Mouse (Mus musculus): ENCODE data around the gene Prrc2c. TPM values are rescaled to one million over a fixed set of nuclear protein-coding genes. Genes with fewer than 3 reads are reported as not detected.

The Prrc2c gene
- 35.5 and 58.9 TPM in 2 replicates for polyA plus RNA-seq (2012; ENCODE audit: low replicate concordance)

DNA sequence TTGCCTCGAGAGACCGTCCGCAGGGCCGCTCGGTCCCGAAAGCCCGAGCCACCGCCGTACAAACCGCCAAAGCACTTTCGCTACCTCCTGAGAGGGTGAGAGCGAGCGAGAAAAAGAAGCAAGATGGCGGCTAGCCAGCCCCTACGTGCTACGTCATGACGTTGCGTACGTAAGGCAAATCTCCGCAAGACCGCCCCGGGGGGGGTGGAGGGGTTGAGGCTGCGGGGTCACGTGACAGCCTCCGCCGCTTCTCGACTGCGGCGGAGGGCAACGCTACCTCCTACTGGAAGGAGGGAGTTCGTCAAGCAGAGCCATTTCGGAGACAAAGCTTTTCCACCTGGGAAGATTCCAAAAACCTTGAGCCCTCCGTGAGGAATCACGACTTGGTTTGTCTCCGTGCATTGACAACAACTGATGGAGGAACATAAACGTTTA, at the start of gene Prrc2c:
Prrc2c (minus strand) TSS at position 156 of the 435 bp plus-strand sequence.

DNA sequence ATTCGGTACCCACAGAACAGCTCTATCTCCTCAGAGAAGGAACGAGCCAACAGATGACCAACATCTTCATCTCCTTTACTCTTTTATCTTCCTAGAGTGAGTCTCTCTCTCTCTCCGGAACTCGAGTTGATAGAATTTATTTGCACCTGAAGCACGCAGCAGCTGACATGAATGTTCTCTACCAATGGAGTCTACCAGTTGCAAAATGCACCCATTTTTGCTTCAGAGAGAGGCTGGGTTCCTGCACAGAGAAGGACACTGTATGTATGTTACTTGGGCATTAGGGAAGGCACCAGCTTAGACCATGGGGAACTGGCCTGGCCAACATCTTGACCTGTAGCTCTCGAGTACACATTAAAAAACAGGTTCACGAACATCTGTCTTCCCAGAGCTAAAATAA, 82.2 kb downstream of the Prrc2c start, which contains the start of gene Myocos:
Myocos (minus strand) TSS at position 101 of the 400 bp plus-strand sequence.

DNA sequence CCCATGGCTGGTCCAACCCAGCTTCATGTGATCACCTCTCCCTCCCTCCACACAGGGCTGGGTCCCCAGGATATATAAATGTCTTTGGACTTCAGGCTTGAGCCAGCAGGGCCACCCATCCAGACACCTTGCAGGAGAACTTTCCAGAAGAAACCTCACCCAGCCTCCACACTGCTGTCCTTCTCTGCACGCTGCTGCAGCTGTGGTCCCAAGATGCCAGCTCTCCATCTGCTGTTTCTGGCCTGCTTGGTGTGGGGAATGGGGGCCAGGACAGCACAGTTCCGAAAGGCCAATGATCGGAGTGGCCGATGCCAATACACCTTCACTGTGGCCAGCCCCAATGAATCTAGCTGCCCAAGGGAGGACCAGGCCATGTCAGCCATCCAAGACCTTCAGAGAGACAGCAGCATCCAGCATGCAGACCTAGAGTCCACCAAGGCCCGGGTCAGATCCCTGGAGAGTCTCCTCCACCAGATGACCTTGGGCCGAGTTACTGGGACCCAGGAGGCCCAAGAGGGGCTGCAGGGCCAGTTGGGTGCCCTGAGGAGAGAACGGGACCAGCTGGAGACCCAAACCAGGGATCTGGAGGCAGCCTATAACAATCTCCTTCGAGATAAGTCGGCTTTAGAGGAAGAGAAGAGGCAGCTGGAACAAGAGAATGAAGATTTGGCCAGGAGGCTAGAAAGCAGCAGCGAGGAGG, 101.2 kb downstream of the Prrc2c start, which contains the start of gene Myoc:
Myoc (plus strand) TSS at position 105 of the 700 bp plus-strand sequence.

Other genes with a start within 250 kb of the Prrc2c start
- gene Mettl13, start 192.0 kb downstream of the Prrc2c start, polyA plus RNA-seq (2012; ENCODE audit: low replicate concordance), result 5.0 and 7.7 TPM in 2 replicates
- 4.2 and 4.7 TPM in 2 replicates for gene Vamp4, start 170.0 kb downstream of the Prrc2c start, polyA plus RNA-seq (2012; ENCODE audit: low replicate concordance)
- gene Myoc, start 101.4 kb downstream of the Prrc2c start, polyA plus RNA-seq (2012; ENCODE audit: low replicate concordance), result not detected in 2 replicates
- gene Myocos, start 82.3 kb downstream of the Prrc2c start, polyA plus RNA-seq (2012; ENCODE audit: low replicate concordance), result not detected in 2 replicates
- gene Fmo4, start 73.4 kb upstream of the Prrc2c start, polyA plus RNA-seq (2012; ENCODE audit: low replicate concordance), result not detected in 2 replicates
- gene Fmo1, start 126.1 kb upstream of the Prrc2c start, polyA plus RNA-seq (2012; ENCODE audit: low replicate concordance), result not detected in 2 replicates
- 0.06 TPM in 1 of 2 replicates, not detected in the other for gene Fmo2, start 158.2 kb upstream of the Prrc2c start, polyA plus RNA-seq (2012; ENCODE audit: low replicate concordance)
- not detected in 2 replicates for gene Fmo6, start 197.0 kb upstream of the Prrc2c start, polyA plus RNA-seq (2012; ENCODE audit: low replicate concordance)
- not detected in 2 replicates for gene Fmo3, start 244.0 kb upstream of the Prrc2c start, polyA plus RNA-seq (2012; ENCODE audit: low replicate concordance)

Data from leukemia stem cell, adult 10-12 weeks (primary cell).